Mouse (Mus musculus) embryonic facial prominence, embryonic 15.5 days (tissue): Measurements from ENCODE around the gene Btbd2. TPM values are rescaled to one million over a fixed set of nuclear protein-coding genes. Genes with fewer than 3 reads are reported as not detected.
A peak's percentile ranks its signal among the peaks of the same experiment; 100 is the strongest.

Experiments
- ATAC-seq: fragments of 200-750 bp; cut with Nextera tagmentation; 2 replicates; pipeline ENCODE4 v1.8.0; 2017; ENCODE audit warnings: low read depth, moderate TSS enrichment; ENCODE audit not compliant: insufficient number of reproducible peaks, low FRiP score, low TSS enrichment
- H3K27ac ChIP-seq: fragments of 300-500 bp; sonication (generic); replicated peaks from 2 replicates; pipeline ENCODE4 v1.5.1; 2015; ENCODE audit warnings: mild to moderate bottlenecking, inconsistent platforms
- H3K27me3 ChIP-seq: fragments of 300-500 bp; sonication (generic); 2 replicates; pipeline ENCODE4 v1.6.1; 2015; ENCODE audit warnings: inconsistent platforms
- H3K36me3 ChIP-seq: fragments of 300-500 bp; sonication (generic); 2 replicates; pipeline ENCODE4 v1.6.1; 2015; ENCODE audit warnings: mild to moderate bottlenecking, inconsistent platforms
- H3K4me1 ChIP-seq: fragments of 300-500 bp; sonication (generic); 2 replicates; pipeline ENCODE4 v1.6.1; 2015; ENCODE audit warnings: inconsistent platforms
- H3K4me2 ChIP-seq: fragments of 300-500 bp; sonication (generic); replicated peaks from 2 replicates; pipeline ENCODE4 v1.6.1; 2015; ENCODE audit warnings: mild to moderate bottlenecking, inconsistent platforms
- H3K4me3 ChIP-seq: fragments of 300-500 bp; sonication (generic); replicated peaks from 2 replicates; pipeline ENCODE4 v1.5.1; 2015; ENCODE audit warnings: mild to moderate bottlenecking, inconsistent platforms
- H3K9ac ChIP-seq: fragments of 300-500 bp; sonication (generic); 2 replicates; pipeline ENCODE4 v1.6.1; 2015; ENCODE audit warnings: inconsistent platforms
- H3K9me3 ChIP-seq: fragments of 300-500 bp; sonication (generic); replicated peaks from 2 replicates; pipeline ENCODE4 v1.6.1; 2016; ENCODE audit warnings: inconsistent platforms
- WGBS: fragments of 180-500 bp; shearing (Covaris S2); methylation state at CpG from one replicate; pipeline ENCODE4 v1.1.7; 2015; 5-methylcytosine and 5-hydroxymethylcytosine counted together
- polyA plus RNA-seq: library from polyadenylated mRNA; unstranded; fragments of >200 nt; fragmentation: Nextera tagmentation; extraction: Ambion mirVana; gene quantifications from 2 replicates; pipeline ENCODE4 v1.2.1, GENCODE M21; 2015

Btbd2 gene
- polyA plus RNA-seq, 1 experiment from 2014 or later, result 82.2 TPM

- peak overlapping the region; percentile 87 for H3K9ac ChIP-seq
- H3K4me3 ChIP-seq, result peak overlapping the region; percentile 78
- peaks cover 47% of the 10 kb centered on the region for H3K4me1 ChIP-seq
- H3K9me3 ChIP-seq, result no peaks in the 10 kb centered on the region
- ATAC-seq, result no peak
- H3K27me3 ChIP-seq, result no peaks in the 10 kb centered on the region
- H3K36me3 ChIP-seq, result 0 out of 2 replicates have a peak, but pooled peaks cover 4% of the 10 kb centered on the region
- peak overlapping the region; percentile 91 for H3K4me2 ChIP-seq
- peak overlapping the region; percentile 89 for H3K27ac ChIP-seq
- WGBS, result 6% methylated on average over 15 of the region's 15 CpGs
Observed at GRCm38 (mm10) chr10:80623457-80624191, 33.2 kb downstream of the Btbd2 start.

DNA sequence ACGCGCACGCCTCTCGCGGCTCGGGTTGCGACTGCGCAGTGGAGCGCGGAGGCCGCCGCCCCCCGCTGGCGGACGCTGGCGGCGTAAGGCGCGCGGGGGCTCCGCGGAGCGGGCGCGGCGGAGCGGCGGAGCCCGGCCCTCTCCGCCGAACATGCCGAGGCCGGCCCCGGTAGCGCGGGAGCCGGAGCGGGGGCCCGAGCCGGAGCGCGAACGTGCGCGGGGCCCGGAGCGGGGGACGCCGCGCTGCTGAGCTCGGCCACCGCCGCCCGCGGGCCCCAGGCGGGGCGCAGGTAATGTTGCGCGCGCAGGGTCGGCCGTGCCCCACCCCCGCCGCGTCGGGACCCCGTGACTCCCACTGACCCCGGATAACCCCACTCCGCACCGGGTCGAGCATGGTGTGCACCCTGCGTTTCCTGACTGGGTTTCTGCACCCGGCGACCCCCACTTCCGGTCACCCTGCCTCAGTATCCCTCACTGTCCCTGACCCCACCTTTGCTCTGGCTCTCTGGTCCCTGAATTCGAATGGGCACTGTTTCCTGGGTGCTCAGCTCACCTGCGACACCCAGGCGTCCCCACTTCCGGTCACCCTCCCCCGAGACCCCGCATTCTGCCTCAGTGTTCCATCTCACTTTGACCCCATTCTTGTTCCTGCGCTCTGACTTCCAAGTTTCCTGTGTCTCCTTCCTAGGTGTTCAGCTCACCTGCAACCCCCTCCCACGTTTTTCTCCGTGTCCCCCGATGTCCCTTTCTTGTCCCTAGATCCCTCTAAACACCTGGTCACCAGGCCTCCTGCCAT, 34.0 kb downstream of the Btbd2 start, which contains the start of gene Csnk1g2:
TSS of gene Csnk1g2 (plus strand) at position 178 of the 796 bp plus-strand sequence.
- Histone ChIP-seq H3K9me3 (no peaks in the 10 kb centered on the region), H3K27me3 (no peaks in the 10 kb centered on the region), H3K36me3 (0 out of 2 replicates have a peak, but pooled peaks cover 4% of the 10 kb centered on the region), H3K4me1 (peaks cover 40% of the 10 kb centered on the region), H3K9ac (peak within 1 kb of the TSS; percentile 87), H3K4me2 (peak within 1 kb of the TSS; percentile 91), H3K27ac (peak within 1 kb of the TSS; percentile 95), H3K4me3 (peak within 1 kb of the TSS; percentile 78)
- WGBS, result 1% methylated on average over 62 of the region's 85 CpGs
- peak; percentile 2; the same call in 1 of the 2 replicates for ATAC-seq

- Histone ChIP-seq H3K4me3 (peak overlapping the region; percentile 78), H3K9me3 (no peaks in the 10 kb centered on the region), H3K4me2 (peak overlapping the region; percentile 59), H3K9ac (peak overlapping the region; percentile 87), H3K27me3 (no peaks in the 10 kb centered on the region), H3K36me3 (0 out of 2 replicates have a peak, but pooled peaks cover 4% of the 10 kb centered on the region), H3K27ac (peak overlapping the region; percentile 95), H3K4me1 (peaks cover 33% of the 10 kb centered on the region)
- WGBS, result under 1% methylated on average over 64 of the region's 64 CpGs
- peak; percentile 96 for ATAC-seq
Observed at GRCm38 (mm10) chr10:80621940-80622660, 34.8 kb downstream of the Btbd2 start.

- Histone ChIP-seq H3K4me3 (peak overlapping the region; percentile 78), H3K4me2 (peak overlapping the region; percentile 59), H3K9ac (peak overlapping the region; percentile 35; the same call in 1 of the 2 replicates), H3K27me3 (no peaks in the 10 kb centered on the region), H3K36me3 (0 out of 2 replicates have a peak, but pooled peaks cover 4% of the 10 kb centered on the region), H3K4me1 (peaks cover 33% of the 10 kb centered on the region), H3K9me3 (no peaks in the 10 kb centered on the region), H3K27ac (peak overlapping the region; percentile 95)
- WGBS, result 3% methylated on average over 9 of the region's 9 CpGs
- ATAC-seq, result no peak
Observed at GRCm38 (mm10) chr10:80621690-80621939, 35.3 kb downstream of the Btbd2 start.

GRCm38 (mm10) chr10:80620796-80621689, 35.8 kb downstream of the Btbd2 start:
- Histone ChIP-seq H3K27me3 (no peaks in the 10 kb centered on the region), H3K4me3 (peak overlapping the region; percentile 78), H3K9me3 (no peaks in the 10 kb centered on the region), H3K4me2 (peak overlapping the region; percentile 59), H3K4me1 (peaks cover 33% of the 10 kb centered on the region), H3K27ac (peak overlapping the region; percentile 95), H3K9ac (peak overlapping the region; percentile 35; the same call in 1 of the 2 replicates), H3K36me3 (0 out of 2 replicates have a peak, but pooled peaks cover 9% of the 10 kb centered on the region)
- no peak for ATAC-seq
- 56% methylated on average over 16 of the region's 16 CpGs for WGBS

- no peaks in the 10 kb centered on the region for H3K9me3 ChIP-seq
- ATAC-seq, result no peak
- no peak overlapping the region for H3K9ac ChIP-seq
- no peak overlapping the region for H3K4me2 ChIP-seq
- peaks cover 16% of the 10 kb centered on the region for H3K36me3 ChIP-seq
- H3K27ac ChIP-seq, result 0 out of 2 replicates have a peak overlapping the region, but pooled peaks have one; percentile 95
- WGBS, result 89% methylated on average over 9 of the region's 9 CpGs
- H3K4me1 ChIP-seq, result peaks cover 27% of the 10 kb centered on the region
- H3K27me3 ChIP-seq, result no peaks in the 10 kb centered on the region
- no peak overlapping the region for H3K4me3 ChIP-seq
Observed at GRCm38 (mm10) chr10:80620365-80620764, 36.5 kb downstream of the Btbd2 start.

- Histone ChIP-seq H3K9ac (no peak overlapping the region), H3K9me3 (no peaks in the 10 kb centered on the region), H3K36me3 (peaks cover 23% of the 10 kb centered on the region), H3K27ac (no peak overlapping the region), H3K4me3 (no peak overlapping the region), H3K27me3 (no peaks in the 10 kb centered on the region), H3K4me2 (no peak overlapping the region), H3K4me1 (peaks cover 22% of the 10 kb centered on the region)
- no peak for ATAC-seq
- 34% methylated on average over 8 of the region's 8 CpGs for WGBS
Observed at GRCm38 (mm10) chr10:80619465-80620244, 37.2 kb downstream of the Btbd2 start.

DNA sequence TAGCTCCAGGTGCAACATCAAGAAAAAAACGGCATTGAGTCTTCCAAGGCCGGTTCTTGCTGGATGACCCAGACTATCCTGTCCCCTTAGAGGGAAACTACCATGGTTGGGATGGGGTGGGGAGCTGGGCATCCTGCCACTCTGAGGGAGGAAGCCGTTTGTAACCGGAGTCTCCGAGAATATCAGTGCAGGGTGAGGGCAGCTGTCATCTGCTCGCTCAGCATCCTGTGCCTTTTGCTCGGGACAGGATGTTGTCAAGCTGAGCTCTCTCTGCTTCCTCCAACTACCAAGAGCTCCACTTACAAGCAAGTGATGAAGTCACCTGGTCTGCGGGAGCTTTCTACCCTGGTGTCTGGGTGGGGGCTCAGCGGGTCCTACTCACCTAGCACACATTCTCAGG, 38.7 kb downstream of the Btbd2 start:
- Histone ChIP-seq H3K27me3 (no peaks in the 10 kb centered on the region), H3K4me2 (no peak overlapping the region), H3K27ac (0 out of 2 replicates have a peak overlapping the region, but pooled peaks have one; percentile 17), H3K4me3 (no peak overlapping the region), H3K4me1 (peaks cover 8% of the 10 kb centered on the region), H3K9me3 (no peaks in the 10 kb centered on the region), H3K36me3 (peaks cover 34% of the 10 kb centered on the region), H3K9ac (no peak overlapping the region)
- ATAC-seq, result no peak
- 72% methylated on average over 9 of the region's 9 CpGs for WGBS

GRCm38 (mm10) chr10:80614351-80614750, 42.5 kb downstream of the Btbd2 start:
- no peaks in the 10 kb centered on the region for H3K9me3 ChIP-seq
- H3K27me3 ChIP-seq, result no peaks in the 10 kb centered on the region
- peaks cover 65% of the 10 kb centered on the region for H3K36me3 ChIP-seq
- no peak overlapping the region for H3K4me3 ChIP-seq
- H3K4me1 ChIP-seq, result no peaks in the 10 kb centered on the region
- H3K4me2 ChIP-seq, result no peak overlapping the region
- 84% methylated on average over 6 of the region's 6 CpGs for WGBS
- no peak overlapping the region for H3K27ac ChIP-seq
- ATAC-seq, result no peak
- no peak overlapping the region for H3K9ac ChIP-seq

GRCm38 (mm10) chr10:80613821-80614220, 43.0 kb downstream of the Btbd2 start:
- WGBS, result 80% methylated on average over 3 of the region's 3 CpGs
- no peak for ATAC-seq

More at GRCm38 (mm10) chr10:80613821-80614220, 43.0 kb downstream of the Btbd2 start:
- peaks cover 70% of the 10 kb centered on the region for H3K36me3 ChIP-seq
- no peak overlapping the region for H3K9ac ChIP-seq
- H3K4me2 ChIP-seq, result no peak overlapping the region
- H3K27ac ChIP-seq, result no peak overlapping the region
- H3K4me3 ChIP-seq, result no peak overlapping the region
- H3K9me3 ChIP-seq, result no peaks in the 10 kb centered on the region
- no peaks in the 10 kb centered on the region for H3K27me3 ChIP-seq
- no peaks in the 10 kb centered on the region for H3K4me1 ChIP-seq
